Mouse (Mus musculus) G1E (cell line): ENCODE measurements around the gene Ntm. TPM values are rescaled to one million over a fixed set of nuclear protein-coding genes. Genes with fewer than 3 reads are reported as not detected.

ENCODE experiments used
- ATAC-seq: 2 replicates; pipeline ENCODE4 v1.8.0; 2016; ENCODE audit warnings: mild to moderate bottlenecking; ENCODE audit not compliant: insufficient number of reproducible peaks, poor library complexity, low FRiP score, severe bottlenecking; ENCODE audit errors: extremely low read depth
- DNase-seq: peaks from one replicate; pipeline ENCODE4 v3.0.0; 2012; ENCODE audit warnings: low spot score
- H3K27me3 ChIP-seq: 2 replicates; pipeline ENCODE4 v1.6.1; 2012; ENCODE audit warnings: mild to moderate bottlenecking, low read length, inconsistent platforms; ENCODE audit not compliant: insufficient read depth
- H3K36me3 ChIP-seq: replicated peaks from 2 replicates; pipeline ENCODE3; 2012; ENCODE audit warnings: mild to moderate bottlenecking, inconsistent platforms
- H3K4me1 ChIP-seq: 2 replicates; pipeline ENCODE4 v1.6.1; 2012; ENCODE audit warnings: low read depth, low read length, inconsistent platforms, mixed read lengths; ENCODE audit not compliant: insufficient read depth
- H3K4me3 ChIP-seq: 2 replicates; pipeline ENCODE4 v1.5.1; 2012; ENCODE audit warnings: low read depth, mild to moderate bottlenecking, inconsistent platforms, low read length, moderate library complexity, mixed read lengths
- H3K9me3 ChIP-seq: replicated peaks from 2 replicates; pipeline ENCODE4 v1.6.1; 2012; ENCODE audit warnings: inconsistent platforms
- CTCF ChIP-seq: IDR thresholded peaks from 2 replicates; pipeline ENCODE4 v1.5.1; 2012; ENCODE audit warnings: low read depth, low read length, inconsistent platforms, mixed read lengths
- GATA1 ChIP-seq: IDR thresholded peaks from 2 replicates; pipeline ENCODE4 v1.6.1; 2012; ENCODE audit warnings: borderline replicate concordance, low read length, inconsistent platforms, mixed read lengths
- GATA2 ChIP-seq: IDR thresholded peaks from 2 replicates; pipeline ENCODE4 v1.6.1; 2012; ENCODE audit warnings: low read depth, low read length, inconsistent platforms, borderline replicate concordance
- POLR2AphosphoS5 ChIP-seq: IDR thresholded peaks from 2 replicates; pipeline ENCODE4 v1.6.1; 2012; ENCODE audit warnings: low read depth, low read length, inconsistent platforms; ENCODE audit not compliant: insufficient replicate concordance
- TAL1 ChIP-seq: conservative IDR thresholded peaks from 2 replicates; pipeline ENCODE4 v1.6.1; 2012; ENCODE audit warnings: low read depth, low read length, inconsistent platforms, mixed read lengths
- polyA plus RNA-seq: library from polyadenylated mRNA; stranded (reverse); fragments of >175 nt; gene quantifications from 2 replicates; pipeline ENCODE4 v1.2.3, GENCODE M21; 2012
- total RNA-seq, 2 experiments: library from RNA; stranded (forward) in 1 of 2; stranded (reverse) in 1 of 2; fragments of 200-1000 nt in 1 of 2; fragments of >200 nt in 1 of 2; fragmentation: Nextera tagmentation in 1 of 2; gene quantifications; 2 replicates each; pipeline ENCODE4 v1.2.3; 2014 to 2017

Gene Ntm
- total and polyA plus RNA-seq, 3 experiments, result 0.11 TPM; not detected in 2

DNA sequence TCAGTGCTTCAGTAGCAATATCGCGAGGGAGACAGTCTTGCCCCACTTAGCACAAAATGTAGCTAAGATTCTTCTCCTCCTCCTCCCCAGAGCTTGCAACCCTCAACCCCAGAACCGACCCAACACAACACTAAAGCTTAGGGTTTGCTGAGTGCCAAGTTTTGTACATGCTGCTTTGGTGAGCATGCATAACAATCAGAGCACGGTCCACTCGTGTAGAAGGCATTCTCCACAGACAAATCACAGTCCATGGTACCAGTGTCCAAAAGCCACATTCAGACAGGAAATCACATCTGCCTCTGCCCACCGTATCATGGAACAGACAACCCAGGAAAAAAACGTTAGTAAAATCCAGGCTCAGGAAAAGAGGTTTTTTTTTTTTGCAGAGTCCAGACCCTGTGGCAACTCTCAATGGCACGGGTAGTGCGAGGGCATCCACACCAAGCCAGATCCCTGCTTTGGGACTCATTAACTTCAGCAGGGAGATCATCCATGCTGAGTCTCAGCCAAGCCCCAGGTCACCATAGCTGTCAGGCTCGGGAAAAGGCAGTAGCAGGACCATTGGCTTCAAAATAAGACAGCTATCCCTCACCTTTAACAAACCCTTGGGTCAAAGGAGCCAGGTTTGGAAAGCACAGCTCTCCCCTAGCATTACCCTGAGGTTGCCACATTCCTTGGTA, 552.1 kb downstream of the Ntm start:
- no peaks in the 10 kb centered on the region for H3K27me3 ChIP-seq
- no peak for ATAC-seq
- no peak for TF ChIP-seq GATA1
- no peak for TF ChIP-seq GATA2
- no peak for TF ChIP-seq POLR2AphosphoS5
- TF ChIP-seq CTCF, result no peak
- no peak for TF ChIP-seq TAL1
- no peak for DNase-seq
- H3K4me3 ChIP-seq, result no peak overlapping the region
- peaks cover 33% of the 10 kb centered on the region for H3K9me3 ChIP-seq
- H3K36me3 ChIP-seq, result no peaks in the 10 kb centered on the region
- H3K4me1 ChIP-seq, result no peaks in the 10 kb centered on the region

- Histone ChIP-seq H3K27me3 (no peaks in the 10 kb centered on the region), H3K36me3 (no peaks in the 10 kb centered on the region), H3K9me3 (peaks cover 33% of the 10 kb centered on the region), H3K4me1 (no peaks in the 10 kb centered on the region), H3K4me3 (no peak overlapping the region)
- DNase-seq, result no peak
- TF ChIP-seq CTCF, result no peak
- TF ChIP-seq GATA2, result no peak
- no peak for TF ChIP-seq TAL1
- TF ChIP-seq POLR2AphosphoS5, result no peak
- no peak for TF ChIP-seq GATA1
- no peak for ATAC-seq
Observed at GRCm38 (mm10) chr9:29410284-29410683, 552.7 kb downstream of the Ntm start.

GRCm38 (mm10) chr9:29409216-29409907, 553.6 kb downstream of the Ntm start:
- Histone ChIP-seq H3K4me3 (no peak overlapping the region), H3K4me1 (no peaks in the 10 kb centered on the region), H3K27me3 (no peaks in the 10 kb centered on the region), H3K36me3 (no peaks in the 10 kb centered on the region), H3K9me3 (peaks cover 33% of the 10 kb centered on the region)
- no peak for ATAC-seq
- TF ChIP-seq GATA1, result no peak
- no peak for TF ChIP-seq POLR2AphosphoS5
- peak; percentile 75 for TF ChIP-seq CTCF
- no peak for DNase-seq

DNA sequence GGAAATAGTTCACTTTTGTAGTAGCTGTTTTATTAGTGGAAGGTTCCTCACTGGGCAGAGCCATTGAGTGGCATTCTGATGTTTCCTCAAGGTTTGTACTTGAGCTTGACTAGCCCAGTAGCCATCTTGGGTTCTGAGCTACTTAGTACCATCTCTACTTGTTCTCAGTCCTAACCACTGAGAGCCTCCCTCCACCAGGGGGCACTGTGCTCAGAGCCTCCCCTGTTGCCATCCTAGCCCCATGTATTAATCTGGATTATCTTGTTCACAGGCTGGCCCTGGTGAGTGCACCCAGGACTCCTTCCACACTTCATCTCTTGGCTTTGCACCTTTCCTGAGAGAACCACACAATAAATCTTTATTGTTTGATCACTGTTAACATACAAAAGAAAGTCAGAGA, 555.0 kb downstream of the Ntm start:
- no peak for ATAC-seq
- no peak for TF ChIP-seq TAL1
- Histone ChIP-seq H3K27me3 (no peaks in the 10 kb centered on the region), H3K9me3 (peaks cover 28% of the 10 kb centered on the region), H3K36me3 (no peaks in the 10 kb centered on the region), H3K4me3 (no peak overlapping the region), H3K4me1 (no peaks in the 10 kb centered on the region)
- DNase-seq, result no peak

DNA sequence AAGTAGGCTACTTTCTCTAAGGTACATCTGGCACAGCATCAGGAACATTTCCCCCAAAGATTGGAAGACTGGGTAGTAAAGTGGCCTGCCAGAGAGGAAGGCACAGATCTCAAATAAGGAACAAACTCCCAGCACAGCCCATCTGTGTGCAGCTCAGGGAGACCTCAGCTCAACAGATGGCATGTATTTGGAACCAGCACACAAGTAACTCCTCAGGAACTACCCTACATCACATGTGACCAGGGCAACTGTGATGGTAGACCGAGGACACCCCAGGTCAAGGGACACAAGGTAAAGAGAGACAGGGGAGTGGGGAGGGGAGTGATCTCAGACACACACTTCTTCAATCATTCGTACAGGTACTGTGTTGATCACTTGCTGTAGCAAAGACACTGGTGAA, 556.0 kb downstream of the Ntm start:
- TF ChIP-seq GATA2 (no peak), POLR2AphosphoS5 (no peak), GATA1 (no peak), CTCF (no peak), TAL1 (no peak)
- H3K9me3 ChIP-seq, result peaks cover 22% of the 10 kb centered on the region
- DNase-seq, result no peak
- no peaks in the 10 kb centered on the region for H3K27me3 ChIP-seq
- H3K36me3 ChIP-seq, result no peaks in the 10 kb centered on the region
- no peak for ATAC-seq
- H3K4me1 ChIP-seq, result no peaks in the 10 kb centered on the region
- H3K4me3 ChIP-seq, result no peak overlapping the region

- no peaks in the 10 kb centered on the region for H3K36me3 ChIP-seq
- H3K27me3 ChIP-seq, result no peaks in the 10 kb centered on the region
- no peak overlapping the region for H3K4me3 ChIP-seq
- H3K9me3 ChIP-seq, result peaks cover 12% of the 10 kb centered on the region; the same call in 1 of the 2 replicates
- DNase-seq, result no peak
- H3K4me1 ChIP-seq, result no peaks in the 10 kb centered on the region
- TF ChIP-seq CTCF (no peak), GATA2 (no peak)
- ATAC-seq, result no peak
Observed at GRCm38 (mm10) chr9:29406046-29406445, 556.9 kb downstream of the Ntm start.

DNA sequence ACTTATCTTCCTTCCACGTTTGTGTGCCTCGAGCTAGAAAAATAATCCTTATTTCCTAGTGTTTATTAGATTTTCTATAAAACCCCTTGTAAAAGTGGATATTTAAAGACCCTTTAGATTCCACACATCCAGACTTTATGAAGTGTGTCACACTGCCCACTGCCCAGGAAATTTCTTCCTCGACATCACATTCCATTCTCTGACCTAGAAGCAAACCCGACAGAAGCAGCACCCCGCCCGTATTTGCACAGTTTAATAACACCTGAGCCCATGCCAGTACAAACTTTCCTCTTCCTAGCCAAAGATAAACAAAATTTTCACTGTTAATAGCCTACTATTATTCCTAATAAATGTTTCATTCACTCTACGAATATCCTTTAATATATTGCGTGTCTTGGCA, 562.8 kb downstream of the Ntm start:
- H3K4me3 ChIP-seq, result no peak overlapping the region
- H3K9me3 ChIP-seq, result peaks cover 3% of the 10 kb centered on the region; the same call in 1 of the 2 replicates
- DNase-seq (no peak), ATAC-seq (no peak)
- no peaks in the 10 kb centered on the region for H3K36me3 ChIP-seq
- H3K27me3 ChIP-seq, result no peaks in the 10 kb centered on the region
- TF ChIP-seq GATA1, result no peak
- TF ChIP-seq POLR2AphosphoS5, result no peak
- TF ChIP-seq TAL1, result no peak
- TF ChIP-seq GATA2, result no peak
- no peak for TF ChIP-seq CTCF
- H3K4me1 ChIP-seq, result no peaks in the 10 kb centered on the region
